Mouse (Mus musculus): ENCODE measurements around the gene Plekhb1. TPM values are rescaled to one million over a fixed set of nuclear protein-coding genes. Genes with fewer than 3 reads are reported as not detected.

Gene Plekhb1
- 11.0 TPM for polyA plus RNA-seq (2014; fragmentation: Illumina TruSeq; extraction: RNeasy Lipid Tissue Mini Kit (QIAGEN cat#74804))

GRCm38 (mm10) chr7:100662231-100662630 lies at the start of gene Plekhb1:
Plekhb1 (minus strand) TSS chr7:100662414.

DNA sequence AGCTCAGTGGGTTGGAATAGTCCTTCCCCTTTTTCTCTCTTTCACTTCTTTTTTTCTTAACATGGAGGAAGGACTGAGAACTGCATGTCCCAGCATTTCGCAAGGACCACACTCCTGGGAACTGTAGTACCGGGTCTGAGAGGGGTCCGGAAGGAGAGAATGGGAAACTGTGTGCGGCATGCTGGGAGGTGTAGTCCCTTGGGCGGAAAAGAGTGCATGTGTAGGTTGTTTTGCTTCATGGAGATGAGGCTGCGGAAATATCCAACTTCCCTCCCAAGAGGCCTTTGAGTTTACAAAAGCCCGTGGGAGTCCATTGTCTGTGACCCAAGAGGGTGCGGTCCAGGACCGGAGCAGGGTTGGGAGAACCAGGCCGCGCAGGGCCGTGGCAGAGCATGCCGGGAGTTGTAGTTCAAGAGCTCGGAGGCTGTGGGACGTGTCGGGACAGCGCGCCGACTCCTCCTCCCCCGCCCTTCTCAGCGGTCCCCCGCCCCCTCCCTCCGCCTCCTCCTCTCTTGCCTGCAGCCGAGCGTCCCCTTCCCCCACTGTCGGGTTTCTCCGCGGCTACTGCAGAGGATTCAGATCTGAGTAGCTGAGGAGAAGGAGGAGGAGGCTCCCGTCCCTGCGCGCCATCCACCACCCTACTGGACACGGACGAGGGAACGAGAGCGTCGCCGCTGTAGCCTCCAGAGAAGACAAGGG lies 44.1 kb upstream of the Plekhb1 start, which contains the start of gene Fam168a:
Gene Fam168a, plus strand, starts transcription at position 493 of the 699 bp plus-strand sequence.

GRCm38 (mm10) chr7:100608130-100608741 lies 54.0 kb downstream of the Plekhb1 start, which contains the start of gene Mrpl48:
Mrpl48 (minus strand) TSS chr7:100608301.

DNA sequence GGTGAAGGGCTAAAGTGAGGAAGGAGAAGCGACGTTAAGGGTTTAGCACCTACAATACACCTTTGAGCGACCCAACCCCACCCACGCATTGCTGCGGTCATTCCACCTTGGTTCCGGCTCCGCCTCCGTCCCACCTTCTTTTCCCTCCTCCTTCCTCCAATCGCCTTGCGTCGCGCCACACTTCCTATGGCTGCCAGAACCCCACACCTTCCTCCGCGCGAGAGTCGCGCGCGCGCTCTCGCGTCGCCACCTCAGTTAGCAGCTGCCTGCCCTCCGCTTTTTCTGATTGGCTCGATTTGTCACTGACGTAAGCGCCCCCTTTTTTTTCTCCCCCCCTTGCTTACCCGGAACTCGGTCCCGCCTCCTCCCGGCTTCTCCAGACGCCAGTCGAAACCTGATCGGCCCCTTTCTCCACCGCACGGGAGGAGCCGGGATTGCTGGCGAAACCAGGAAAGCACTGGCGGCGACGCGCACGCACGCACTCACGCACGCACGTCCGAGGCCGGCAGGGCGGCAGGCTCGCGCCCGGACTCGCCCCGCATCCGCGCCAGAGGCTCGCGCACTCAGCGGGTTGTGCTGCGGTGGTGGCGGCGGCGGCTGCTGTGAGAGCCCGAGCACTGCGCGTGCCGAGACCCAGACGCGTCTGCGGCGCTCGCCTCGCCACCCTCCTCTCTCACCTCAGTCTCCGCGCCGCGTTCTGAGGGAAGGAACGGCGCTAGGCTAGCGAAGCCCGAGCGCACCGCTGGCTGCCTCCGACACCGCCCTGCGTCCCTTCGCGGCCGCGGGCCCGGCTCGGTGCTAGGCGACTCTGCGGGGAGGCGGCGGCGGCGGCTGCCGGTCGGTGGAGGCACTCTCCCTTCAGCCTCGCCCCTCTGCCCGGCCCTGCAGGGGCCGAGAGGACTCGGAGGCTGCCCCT lies 54.7 kb downstream of the Plekhb1 start, which contains the start of gene Rab6a:
Gene Rab6a, plus strand, starts transcription at position 197 of the 916 bp plus-strand sequence.

Other genes with a start within 250 kb of the Plekhb1 start
- not detected for gene Ucp3, start 189.4 kb downstream of the Plekhb1 start, polyA plus RNA-seq (2014; fragmentation: Illumina TruSeq; extraction: RNeasy Lipid Tissue Mini Kit (QIAGEN cat#74804))
- gene Ucp2, start 169.1 kb downstream of the Plekhb1 start, polyA plus RNA-seq (2014; fragmentation: Illumina TruSeq; extraction: RNeasy Lipid Tissue Mini Kit (QIAGEN cat#74804)) = 11.1 TPM
- 17.0 TPM for gene Dnajb13, start 147.5 kb downstream of the Plekhb1 start, polyA plus RNA-seq (2014; fragmentation: Illumina TruSeq; extraction: RNeasy Lipid Tissue Mini Kit (QIAGEN cat#74804))
- 8.6 TPM for gene Coa4, start 125.3 kb downstream of the Plekhb1 start, polyA plus RNA-seq (2014; fragmentation: Illumina TruSeq; extraction: RNeasy Lipid Tissue Mini Kit (QIAGEN cat#74804))
- gene Rab6a, start 55.0 kb downstream of the Plekhb1 start, polyA plus RNA-seq (2014; fragmentation: Illumina TruSeq; extraction: RNeasy Lipid Tissue Mini Kit (QIAGEN cat#74804)) = 410 TPM
- 67.6 TPM for gene Mrpl48, start 54.1 kb downstream of the Plekhb1 start, polyA plus RNA-seq (2014; fragmentation: Illumina TruSeq; extraction: RNeasy Lipid Tissue Mini Kit (QIAGEN cat#74804))
- gene Fam168a, start 44.2 kb upstream of the Plekhb1 start, polyA plus RNA-seq (2014; fragmentation: Illumina TruSeq; extraction: RNeasy Lipid Tissue Mini Kit (QIAGEN cat#74804)) = 34.4 TPM
- gene Relt, start 201.0 kb upstream of the Plekhb1 start, polyA plus RNA-seq (2014; fragmentation: Illumina TruSeq; extraction: RNeasy Lipid Tissue Mini Kit (QIAGEN cat#74804)) = not detected